Mouse (Mus musculus) midbrain, postnatal 0 days (tissue): ENCODE data around the gene H2-DMb1. TPM values are rescaled to one million over a fixed set of nuclear protein-coding genes. Genes with fewer than 3 reads are reported as not detected.

ENCODE experiments used
- ATAC-seq: fragments of 200-750 bp; cut with Nextera tagmentation; 2 replicates; pipeline ENCODE4 v1.8.0; 2017; ENCODE audit warnings: moderate number of reproducible peaks, mild to moderate bottlenecking, moderate TSS enrichment, moderate library complexity; ENCODE audit not compliant: low FRiP score
- DNase-seq: peaks from one replicate; pipeline ENCODE4 v3.0.0-alpha.2; 2015; ENCODE audit warnings: low spot score
- H3K27ac ChIP-seq: fragments of 300-500 bp; sonication (generic); 2 replicates; pipeline ENCODE4 v1.5.1; 2014; ENCODE audit warnings: low read depth, mild to moderate bottlenecking, low read length, mixed read lengths
- H3K27me3 ChIP-seq: fragments of 300-500 bp; sonication (generic); 2 replicates; pipeline ENCODE4 v1.6.1; 2014; ENCODE audit warnings: low read length, control low read depth, mixed read lengths; ENCODE audit not compliant: insufficient read depth
- H3K36me3 ChIP-seq: fragments of 300-500 bp; sonication (generic); 2 replicates; pipeline ENCODE4 v1.6.1; 2014; ENCODE audit warnings: low read length, control low read depth, mixed read lengths; ENCODE audit not compliant: insufficient read depth
- H3K4me1 ChIP-seq: fragments of 300-500 bp; sonication (generic); 2 replicates; pipeline ENCODE4 v1.6.1; 2014; ENCODE audit warnings: mild to moderate bottlenecking, control low read depth, antibody characterized with exemption, low read length, mixed read lengths; ENCODE audit not compliant: insufficient read depth
- H3K4me2 ChIP-seq: fragments of 300-500 bp; sonication (generic); 2 replicates; pipeline ENCODE4 v1.6.1; 2014; ENCODE audit warnings: low read depth, mild to moderate bottlenecking, low read length, mixed read lengths; ENCODE audit not compliant: poor library complexity, severe bottlenecking
- H3K4me3 ChIP-seq: fragments of 300-500 bp; sonication (generic); 2 replicates; pipeline ENCODE4 v1.5.1; 2014; ENCODE audit warnings: low read depth, mild to moderate bottlenecking, low read length, moderate library complexity
- H3K9ac ChIP-seq: fragments of 300-500 bp; sonication (generic); replicated peaks from 2 replicates; pipeline ENCODE4 v1.6.1; 2014; ENCODE audit warnings: mild to moderate bottlenecking, low read length, moderate library complexity, mixed read lengths; ENCODE audit not compliant: poor library complexity, severe bottlenecking
- H3K9me3 ChIP-seq: fragments of 300-500 bp; sonication (generic); 2 replicates; pipeline ENCODE4 v1.6.1; 2016; ENCODE audit warnings: low read length, control low read depth
- CTCF ChIP-seq: IDR thresholded peaks from 2 replicates; pipeline ENCODE4 v1.5.1; 2016; ENCODE audit warnings: antibody characterized with exemption, mild to moderate bottlenecking
- WGBS: fragments of 180-500 bp; shearing (Covaris S2); extraction: QIAGEN DNeasy Blood & Tissue Kit; methylation state at CpG from one replicate; pipeline ENCODE4 v1.1.7; 2014; 5-methylcytosine and 5-hydroxymethylcytosine counted together
- polyA plus RNA-seq: library from polyadenylated mRNA; unstranded; fragments of >200 nt; fragmentation: Nextera tagmentation; extraction: Ambion mirVana; gene quantifications from 2 replicates; pipeline ENCODE4 v1.2.1, GENCODE M21; 2015
- total RNA-seq: library from RNA; depleted of rRNA; stranded (reverse); fragments of >200 nt; gene quantifications from 2 replicates; pipeline ENCODE4 v1.2.3, GENCODE M21; 2014

The H2-DMb1 gene
- total and polyA plus RNA-seq, 2 experiments from 2014 or later: 2.3 to 4.7 TPM

- peaks cover 34% of the 10 kb centered on the region for H3K27me3 ChIP-seq
- H3K36me3 ChIP-seq: no peaks in the 10 kb centered on the region
- no peak overlapping the region for H3K9ac ChIP-seq
- ATAC-seq: no peak
- no peak for DNase-seq
- no peak for TF ChIP-seq CTCF
- H3K4me1 ChIP-seq: peaks cover 7% of the 10 kb centered on the region; the same call in 1 of the 2 replicates
- 76% methylated on average over 7 of the region's 7 CpGs for WGBS
- H3K27ac ChIP-seq: no peak overlapping the region
- no peak overlapping the region for H3K4me3 ChIP-seq
- H3K4me2 ChIP-seq: no peak overlapping the region
- H3K9me3 ChIP-seq: no peaks in the 10 kb centered on the region
Observed at GRCm38 (mm10) chr17:34137601-34138000, 15.3 kb upstream of the H2-DMb1 start.

- 81% methylated on average over 7 of the region's 7 CpGs for WGBS
Observed at GRCm38 (mm10) chr17:34138655-34139054, 14.2 kb upstream of the H2-DMb1 start.

GRCm38 (mm10) chr17:34139416-34139815 lies 13.5 kb upstream of the H2-DMb1 start:
- DNase-seq (peak; percentile 24), ATAC-seq (no peak)
- TF ChIP-seq CTCF: no peak
- peak overlapping the region; percentile 16; the same call in 1 of the 2 replicates for H3K4me3 ChIP-seq
- WGBS: 1% methylated on average over 16 of the region's 16 CpGs
- H3K9ac ChIP-seq: 0 out of 2 replicates have a peak overlapping the region, but pooled peaks have one; percentile 3
- peaks cover 7% of the 10 kb centered on the region; the same call in 1 of the 2 replicates for H3K4me1 ChIP-seq
- H3K4me2 ChIP-seq: peak overlapping the region; percentile 32
- no peak overlapping the region for H3K27ac ChIP-seq
- H3K27me3 ChIP-seq: peaks cover 34% of the 10 kb centered on the region
- H3K9me3 ChIP-seq: no peaks in the 10 kb centered on the region
- no peaks in the 10 kb centered on the region for H3K36me3 ChIP-seq

More at GRCm38 (mm10) chr17:34138655-34139054, 14.2 kb upstream of the H2-DMb1 start:
- Histone ChIP-seq H3K4me2 (no peak overlapping the region), H3K4me1 (peaks cover 7% of the 10 kb centered on the region; the same call in 1 of the 2 replicates), H3K9ac (no peak overlapping the region), H3K27ac (no peak overlapping the region), H3K36me3 (no peaks in the 10 kb centered on the region), H3K27me3 (peaks cover 34% of the 10 kb centered on the region), H3K4me3 (no peak overlapping the region), H3K9me3 (no peaks in the 10 kb centered on the region)
- no peak for TF ChIP-seq CTCF
- DNase-seq (no peak), ATAC-seq (no peak)

GRCm38 (mm10) chr17:34140240-34140639 lies 12.6 kb upstream of the H2-DMb1 start:
- Histone ChIP-seq H3K9ac (no peak overlapping the region), H3K4me3 (no peak overlapping the region), H3K9me3 (no peaks in the 10 kb centered on the region), H3K27ac (no peak overlapping the region), H3K4me2 (no peak overlapping the region), H3K36me3 (no peaks in the 10 kb centered on the region), H3K27me3 (peaks cover 34% of the 10 kb centered on the region), H3K4me1 (peaks cover 7% of the 10 kb centered on the region; the same call in 1 of the 2 replicates)
- no peak for TF ChIP-seq CTCF
- no peak for ATAC-seq
- 13% methylated on average over 5 of the region's 5 CpGs for WGBS
- no peak for DNase-seq

GRCm38 (mm10) chr17:34141448-34141847 lies 11.4 kb upstream of the H2-DMb1 start:
- no peak overlapping the region for H3K4me2 ChIP-seq
- peaks cover 3% of the 10 kb centered on the region; the same call in 1 of the 2 replicates for H3K4me1 ChIP-seq
- no peaks in the 10 kb centered on the region for H3K9me3 ChIP-seq
- H3K9ac ChIP-seq: no peak overlapping the region
- no peaks in the 10 kb centered on the region for H3K36me3 ChIP-seq
- H3K27ac ChIP-seq: no peak overlapping the region
- no peak overlapping the region for H3K4me3 ChIP-seq
- no peak for ATAC-seq
- TF ChIP-seq CTCF: no peak
- WGBS: 35% methylated on average over 4 of the region's 4 CpGs
- peaks cover 34% of the 10 kb centered on the region for H3K27me3 ChIP-seq
- no peak for DNase-seq

- H3K4me2 ChIP-seq: no peak overlapping the region
- H3K9ac ChIP-seq: no peak overlapping the region
- H3K9me3 ChIP-seq: no peaks in the 10 kb centered on the region
- no peak overlapping the region for H3K4me3 ChIP-seq
- no peaks in the 10 kb centered on the region for H3K36me3 ChIP-seq
- H3K27me3 ChIP-seq: peaks cover 34% of the 10 kb centered on the region
- H3K4me1 ChIP-seq: peaks cover 3% of the 10 kb centered on the region; the same call in 1 of the 2 replicates
- no peak overlapping the region for H3K27ac ChIP-seq
- TF ChIP-seq CTCF: no peak
- WGBS: 83% methylated on average over 7 of the region's 7 CpGs
- ATAC-seq (no peak), DNase-seq (no peak)
Observed at GRCm38 (mm10) chr17:34142456-34143010, 10.3 kb upstream of the H2-DMb1 start.
